Mouse (Mus musculus) forebrain, embryonic 12.5 days (tissue): ENCODE results near the gene Nsa2. TPM values are rescaled to one million over a fixed set of nuclear protein-coding genes. Genes with fewer than 3 reads are reported as not detected.

ENCODE experiments used
- ATAC-seq: fragments of 200-750 bp; cut with Nextera tagmentation; 2 replicates; pipeline ENCODE4 v1.8.0; 2017; ENCODE audit warnings: moderate TSS enrichment; ENCODE audit not compliant: low FRiP score
- H3K27ac ChIP-seq: fragments of 300-500 bp; sonication (generic); 2 replicates; pipeline ENCODE4 v1.5.1; 2016; ENCODE audit warnings: mild to moderate bottlenecking
- H3K27me3 ChIP-seq: fragments of 300-500 bp; sonication (generic); 2 replicates; pipeline ENCODE4 v1.6.1; 2016; ENCODE audit warnings: mild to moderate bottlenecking
- H3K36me3 ChIP-seq: fragments of 300-500 bp; sonication (generic); replicated peaks from 2 replicates; pipeline ENCODE4 v1.6.1; 2016; ENCODE audit warnings: mild to moderate bottlenecking
- H3K4me1 ChIP-seq: fragments of 300-500 bp; sonication (generic); 2 replicates; pipeline ENCODE4 v1.6.1; 2016
- H3K4me2 ChIP-seq: fragments of 300-500 bp; sonication (generic); 2 replicates; pipeline ENCODE4 v1.6.1; 2016; ENCODE audit warnings: mild to moderate bottlenecking, moderate library complexity
- H3K4me3 ChIP-seq: fragments of 300-500 bp; sonication (generic); replicated peaks from 2 replicates; pipeline ENCODE4 v1.5.1; 2016; ENCODE audit warnings: mild to moderate bottlenecking
- H3K9ac ChIP-seq: fragments of 300-500 bp; sonication (generic); 2 replicates; pipeline ENCODE4 v1.6.1; 2016; ENCODE audit warnings: mild to moderate bottlenecking
- H3K9me3 ChIP-seq: fragments of 300-500 bp; sonication (generic); 2 replicates; pipeline ENCODE4 v1.6.1; 2016
- WGBS: fragments of 180-500 bp; shearing (Covaris S2); methylation state at CpG from one replicate; pipeline ENCODE4 v1.1.7; 2016; 5-methylcytosine and 5-hydroxymethylcytosine counted together
- polyA plus RNA-seq: library from polyadenylated mRNA; unstranded; fragments of >200 nt; fragmentation: Nextera tagmentation; extraction: Ambion mirVana; gene quantifications from 2 replicates; pipeline ENCODE4 v1.2.1, GENCODE M21; 2016

Nsa2 gene
- polyA plus RNA-seq, 1 experiment from 2014 or later = 54.8 TPM

- Histone ChIP-seq H3K4me3 (no peak overlapping the region), H3K27me3 (no peaks in the 10 kb centered on the region), H3K4me2 (no peak overlapping the region), H3K4me1 (no peaks in the 10 kb centered on the region), H3K36me3 (no peaks in the 10 kb centered on the region), H3K9ac (no peak overlapping the region), H3K9me3 (no peaks in the 10 kb centered on the region), H3K27ac (no peak overlapping the region)
- WGBS = 79% methylated on average over 2 of the region's 2 CpGs
- no peak for ATAC-seq
Observed at GRCm38 (mm10) chr13:97080201-97080600, 57.5 kb downstream of the Nsa2 start.

Other genes with a start within 250 kb of the Nsa2 start
- gene Gcnt4, start 213.2 kb downstream of the Nsa2 start, polyA plus RNA-seq = 0.05 and 0.08 TPM in 2 replicates
- not detected in 2 replicates for gene 1700029F12Rik, start 103.6 kb downstream of the Nsa2 start, polyA plus RNA-seq
- gene Fam169a, start 70.7 kb downstream of the Nsa2 start, polyA plus RNA-seq = 12.3 and 12.5 TPM in 2 replicates
- gene Gm6169, start 38.7 kb downstream of the Nsa2 start, polyA plus RNA-seq = 0.83 and 1.2 TPM in 2 replicates
- 38.7 and 42.0 TPM in 2 replicates for gene Gfm2, start within 50 bp of the Nsa2 start, polyA plus RNA-seq
- 18.4 and 20.6 TPM in 2 replicates for gene Hexb, start 60.4 kb upstream of the Nsa2 start, polyA plus RNA-seq
- 23.9 and 26.9 TPM in 2 replicates for gene Enc1, start 103.2 kb upstream of the Nsa2 start, polyA plus RNA-seq